Mouse (Mus musculus) stomach, postnatal 0 days (tissue): ENCODE measurements around the gene Trpv2. TPM values are rescaled to one million over a fixed set of nuclear protein-coding genes. Genes with fewer than 3 reads are reported as not detected.

Source experiments
- ATAC-seq: fragments of 200-750 bp; cut with Nextera tagmentation; 2 replicates; pipeline ENCODE4 v1.8.0; 2017; ENCODE audit not compliant: low FRiP score, low TSS enrichment
- DNase-seq: peaks from one replicate; pipeline ENCODE4 v3.0.0-alpha.2; 2016; ENCODE audit warnings: low spot score
- H3K27ac ChIP-seq: fragments of 300-500 bp; sonication (generic); replicated peaks from 2 replicates; pipeline ENCODE4 v1.5.1; 2014; ENCODE audit warnings: mild to moderate bottlenecking, control low read depth
- H3K27me3 ChIP-seq: fragments of 300-500 bp; sonication (generic); 2 replicates; pipeline ENCODE4 v1.6.1; 2014; ENCODE audit warnings: low read length; ENCODE audit not compliant: control insufficient read depth, insufficient read depth
- H3K36me3 ChIP-seq: fragments of 300-500 bp; sonication (generic); 2 replicates; pipeline ENCODE4 v1.6.1; 2014; ENCODE audit warnings: low read length, mixed read lengths; ENCODE audit not compliant: control insufficient read depth, insufficient read depth
- H3K4me1 ChIP-seq: fragments of 300-500 bp; sonication (generic); replicated peaks from 2 replicates; pipeline ENCODE4 v1.6.1; 2014; ENCODE audit warnings: antibody characterized with exemption; ENCODE audit not compliant: control insufficient read depth, insufficient read depth
- H3K4me2 ChIP-seq: fragments of 300-500 bp; sonication (generic); replicated peaks from 2 replicates; pipeline ENCODE4 v1.6.1; 2014; ENCODE audit warnings: low read depth, mild to moderate bottlenecking, control low read depth, moderate library complexity
- H3K4me3 ChIP-seq: fragments of 300-500 bp; sonication (generic); 2 replicates; pipeline ENCODE4 v1.5.1; 2014; ENCODE audit warnings: low read depth, low read length, control low read depth
- H3K9ac ChIP-seq: fragments of 300-500 bp; sonication (generic); 2 replicates; pipeline ENCODE4 v1.6.1; 2014; ENCODE audit warnings: mild to moderate bottlenecking, low read length, control low read depth, mixed read lengths
- H3K9me3 ChIP-seq: fragments of 300-500 bp; sonication (generic); 2 replicates; pipeline ENCODE4 v1.6.1; 2016; ENCODE audit warnings: low read length; ENCODE audit not compliant: control insufficient read depth
- CTCF ChIP-seq: IDR thresholded peaks from 2 replicates; pipeline ENCODE4 v1.5.1; 2016; ENCODE audit warnings: antibody characterized with exemption, low read depth, mild to moderate bottlenecking, moderate library complexity
- EP300 ChIP-seq: optimal IDR thresholded peaks from 2 replicates; pipeline ENCODE3; 2016; ENCODE audit warnings: antibody characterized with exemption
- WGBS: fragments of 180-500 bp; shearing (Covaris S2); extraction: QIAGEN DNeasy Blood & Tissue Kit; methylation state at CpG from one replicate; pipeline ENCODE4 v1.1.7; 2014; 5-methylcytosine and 5-hydroxymethylcytosine counted together
- polyA plus RNA-seq: library from polyadenylated mRNA; unstranded; fragments of >200 nt; fragmentation: Nextera tagmentation; extraction: Ambion mirVana; gene quantifications from 2 replicates; pipeline ENCODE4 v1.2.1, GENCODE M21; 2015

Gene Trpv2
- polyA plus RNA-seq, 1 experiment from 2014 or later: 11.0 TPM

GRCm38 (mm10) chr11:62612604-62613003 lies 38.3 kb downstream of the Trpv2 start:
- WGBS: 86% methylated on average over 10 of the region's 10 CpGs
- no peak for ATAC-seq

GRCm38 (mm10) chr11:62613657-62614365 lies 39.5 kb downstream of the Trpv2 start:
- 19% methylated on average over 19 of the region's 19 CpGs for WGBS
- TF ChIP-seq EP300: no peak
- TF ChIP-seq CTCF: peak; percentile 100
- Histone ChIP-seq H3K9me3 (no peaks in the 10 kb centered on the region), H3K27me3 (no peaks in the 10 kb centered on the region), H3K4me2 (peak overlapping the region; percentile 46), H3K4me3 (peak overlapping the region; percentile 13; the same call in 1 of the 2 replicates), H3K4me1 (no peaks in the 10 kb centered on the region), H3K9ac (peak overlapping the region; percentile 35), H3K27ac (peak overlapping the region; percentile 24; the same call in 1 of the 2 replicates), H3K36me3 (0 out of 2 replicates have a peak, but pooled peaks cover 3% of the 10 kb centered on the region)
- DNase-seq (peak; percentile 94), ATAC-seq (peak; percentile 87)

More at GRCm38 (mm10) chr11:62612604-62613003, 38.3 kb downstream of the Trpv2 start:
- Histone ChIP-seq H3K27ac (no peak overlapping the region), H3K4me3 (no peak overlapping the region), H3K9me3 (no peaks in the 10 kb centered on the region), H3K9ac (no peak overlapping the region), H3K36me3 (peaks cover 3% of the 10 kb centered on the region; the same call in 1 of the 2 replicates), H3K4me1 (no peaks in the 10 kb centered on the region), H3K4me2 (no peak overlapping the region), H3K27me3 (no peaks in the 10 kb centered on the region)
- no peak for DNase-seq
- TF ChIP-seq EP300 (no peak), CTCF (no peak)

GRCm38 (mm10) chr11:62614876-62615410 lies 40.7 kb downstream of the Trpv2 start:
- no peak overlapping the region for H3K27ac ChIP-seq
- DNase-seq: no peak

GRCm38 (mm10) chr11:62615456-62615855 lies 41.2 kb downstream of the Trpv2 start:
- TF ChIP-seq EP300 (no peak), CTCF (no peak)
- Histone ChIP-seq H3K4me2 (no peak overlapping the region), H3K27me3 (no peaks in the 10 kb centered on the region), H3K27ac (no peak overlapping the region), H3K36me3 (0 out of 2 replicates have a peak, but pooled peaks cover 3% of the 10 kb centered on the region), H3K9me3 (no peaks in the 10 kb centered on the region), H3K4me1 (no peaks in the 10 kb centered on the region), H3K9ac (no peak overlapping the region), H3K4me3 (no peak overlapping the region)
- 91% methylated on average over 4 of the region's 4 CpGs for WGBS
- ATAC-seq (no peak), DNase-seq (no peak)

More at GRCm38 (mm10) chr11:62614876-62615410, 40.7 kb downstream of the Trpv2 start:
- TF ChIP-seq EP300: no peak
- no peak for TF ChIP-seq CTCF
- no peaks in the 10 kb centered on the region for H3K27me3 ChIP-seq
- no peak overlapping the region for H3K4me2 ChIP-seq
- H3K4me1 ChIP-seq: no peaks in the 10 kb centered on the region
- H3K9ac ChIP-seq: no peak overlapping the region
- H3K9me3 ChIP-seq: no peaks in the 10 kb centered on the region
- no peak for ATAC-seq
- no peak overlapping the region for H3K4me3 ChIP-seq
- 0 out of 2 replicates have a peak, but pooled peaks cover 3% of the 10 kb centered on the region for H3K36me3 ChIP-seq
- 80% methylated on average over 8 of the region's 8 CpGs for WGBS

- ATAC-seq (no peak), DNase-seq (no peak)
- Histone ChIP-seq H3K4me2 (no peak overlapping the region), H3K27me3 (no peaks in the 10 kb centered on the region), H3K27ac (no peak overlapping the region), H3K9me3 (no peaks in the 10 kb centered on the region), H3K4me3 (no peak overlapping the region), H3K9ac (no peak overlapping the region), H3K36me3 (no peaks in the 10 kb centered on the region), H3K4me1 (peaks cover 5% of the 10 kb centered on the region; the same call in 1 of the 2 replicates)
- WGBS: 94% methylated on average over 8 of the region's 8 CpGs
- no peak for TF ChIP-seq EP300
- no peak for TF ChIP-seq CTCF
Measured at GRCm38 (mm10) chr11:62621079-62621478, 46.8 kb downstream of the Trpv2 start.
